Mouse (Mus musculus): ENCODE measurements around the gene Cpeb3. TPM values are rescaled to one million over a fixed set of nuclear protein-coding genes. Genes with fewer than 3 reads are reported as not detected.

The Cpeb3 gene
- polyA plus RNA-seq, 1 experiment: 3.8 TPM

GRCm38 (mm10) chr19:37115374-37115773 is 93.0 kb downstream of the Cpeb3 start:
- no peak overlapping the region for H3K27ac ChIP-seq (ENCODE audit: control insufficient read depth, insufficient read depth, low read length)
- WGBS: 90% methylated on average over 8 of the region's 8 CpGs
- no peaks in the 10 kb centered on the region for H3K36me3 ChIP-seq (ENCODE audit: control insufficient read depth, insufficient read depth, low read length)
- no peak for DNase-seq
- H3K4me1 ChIP-seq (replicated peaks; ENCODE audit: control insufficient read depth, insufficient read depth, low read length): no peaks in the 10 kb centered on the region
- no peak overlapping the region for H3K4me3 ChIP-seq (ENCODE audit: control insufficient read depth, insufficient read depth, low read length)
- TF ChIP-seq POLR2A (IDR thresholded peaks at IDR 0.05; ENCODE audit: control insufficient read depth, extremely low read depth, insufficient read depth, low read length, poor library complexity) (no peak), CTCF (IDR thresholded peaks at IDR 0.05; ENCODE audit: borderline replicate concordance, control insufficient read depth, extremely low read depth, insufficient read depth, low read length, poor library complexity) (no peak)
- no peaks in the 10 kb centered on the region for H3K27me3 ChIP-seq (ENCODE audit: control insufficient read depth, insufficient read depth, low read length)

DNA sequence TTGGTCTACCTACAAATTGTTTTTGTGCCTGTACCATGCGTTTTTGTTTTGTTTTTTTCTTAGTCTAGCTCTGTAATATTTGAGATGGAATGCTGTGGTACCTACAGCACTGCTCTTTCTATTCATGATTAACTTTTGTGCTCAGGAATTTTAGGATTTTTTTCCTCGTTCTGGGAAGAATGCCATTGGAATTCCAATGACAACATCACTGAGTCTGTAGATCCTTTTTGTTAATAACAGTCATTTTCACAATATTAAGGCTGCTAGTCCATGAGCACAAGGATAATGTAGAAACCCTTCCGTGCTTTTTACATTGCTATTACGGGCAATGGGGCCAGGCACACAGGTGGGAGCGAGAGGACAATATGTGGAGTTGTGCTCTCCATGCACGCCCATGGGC is 96.6 kb downstream of the Cpeb3 start:
- WGBS: 93% methylated on average over 6 of the region's 6 CpGs
- H3K27ac ChIP-seq (ENCODE audit: control insufficient read depth, insufficient read depth, low read length): no peak overlapping the region
- H3K4me1 ChIP-seq (replicated peaks; ENCODE audit: control insufficient read depth, insufficient read depth, low read length): no peaks in the 10 kb centered on the region
- TF ChIP-seq POLR2A (IDR thresholded peaks at IDR 0.05; ENCODE audit: control insufficient read depth, extremely low read depth, insufficient read depth, low read length, poor library complexity): no peak
- no peak for TF ChIP-seq CTCF (IDR thresholded peaks at IDR 0.05; ENCODE audit: borderline replicate concordance, control insufficient read depth, extremely low read depth, insufficient read depth, low read length, poor library complexity)
- H3K4me3 ChIP-seq (ENCODE audit: control insufficient read depth, insufficient read depth, low read length): no peak overlapping the region
- H3K27me3 ChIP-seq (ENCODE audit: control insufficient read depth, insufficient read depth, low read length): no peaks in the 10 kb centered on the region
- no peaks in the 10 kb centered on the region for H3K36me3 ChIP-seq (ENCODE audit: control insufficient read depth, insufficient read depth, low read length)
- no peak for DNase-seq

GRCm38 (mm10) chr19:37110494-37110893 is 97.9 kb downstream of the Cpeb3 start:
- no peak overlapping the region for H3K4me3 ChIP-seq (ENCODE audit: control insufficient read depth, insufficient read depth, low read length)
- H3K36me3 ChIP-seq (ENCODE audit: control insufficient read depth, insufficient read depth, low read length): no peaks in the 10 kb centered on the region
- H3K4me1 ChIP-seq (replicated peaks; ENCODE audit: control insufficient read depth, insufficient read depth, low read length): no peaks in the 10 kb centered on the region
- no peak for TF ChIP-seq CTCF (IDR thresholded peaks at IDR 0.05; ENCODE audit: borderline replicate concordance, control insufficient read depth, extremely low read depth, insufficient read depth, low read length, poor library complexity)
- no peak for TF ChIP-seq POLR2A (IDR thresholded peaks at IDR 0.05; ENCODE audit: control insufficient read depth, extremely low read depth, insufficient read depth, low read length, poor library complexity)
- 55% methylated on average over 1 of the region's 1 CpGs for WGBS
- no peaks in the 10 kb centered on the region for H3K27me3 ChIP-seq (ENCODE audit: control insufficient read depth, insufficient read depth, low read length)
- no peak for DNase-seq
- no peak overlapping the region for H3K27ac ChIP-seq (ENCODE audit: control insufficient read depth, insufficient read depth, low read length)

- no peak overlapping the region for H3K4me3 ChIP-seq (ENCODE audit: control insufficient read depth, insufficient read depth, low read length)
- H3K27me3 ChIP-seq (ENCODE audit: control insufficient read depth, insufficient read depth, low read length): no peaks in the 10 kb centered on the region
- no peak for DNase-seq
- TF ChIP-seq POLR2A (IDR thresholded peaks at IDR 0.05; ENCODE audit: control insufficient read depth, extremely low read depth, insufficient read depth, low read length, poor library complexity): no peak
- no peak overlapping the region for H3K27ac ChIP-seq (ENCODE audit: control insufficient read depth, insufficient read depth, low read length)
- H3K4me1 ChIP-seq (replicated peaks; ENCODE audit: control insufficient read depth, insufficient read depth, low read length): no peaks in the 10 kb centered on the region
- H3K36me3 ChIP-seq (ENCODE audit: control insufficient read depth, insufficient read depth, low read length): no peaks in the 10 kb centered on the region
- 86% methylated on average over 4 of the region's 4 CpGs for WGBS
These were observed 98.5 kb downstream of the Cpeb3 start for GRCm38 (mm10) chr19:37109853-37110252.

DNA sequence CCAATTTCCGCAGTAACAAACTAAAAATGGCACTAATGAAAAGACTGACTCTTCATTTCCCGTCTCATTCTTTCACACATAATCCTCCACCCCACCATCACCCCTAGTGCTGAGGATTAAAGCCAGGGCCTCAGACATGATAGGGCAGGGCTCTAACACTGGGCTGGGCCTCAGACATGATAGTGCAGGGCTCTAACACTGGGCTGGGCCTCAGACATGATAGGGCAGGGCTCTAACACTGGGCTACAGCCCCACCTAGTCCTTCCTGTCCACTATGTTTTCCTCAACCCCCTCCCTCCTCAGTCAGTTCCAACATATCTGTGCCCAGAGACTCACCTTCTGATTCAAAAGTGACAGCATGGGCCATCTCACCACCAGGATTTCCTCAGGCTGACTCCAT is 107.7 kb downstream of the Cpeb3 start:
- DNase-seq: no peak
- no peak for TF ChIP-seq CTCF (IDR thresholded peaks at IDR 0.05; ENCODE audit: borderline replicate concordance, control insufficient read depth, extremely low read depth, insufficient read depth, low read length, poor library complexity)
- no peak for TF ChIP-seq POLR2A (IDR thresholded peaks at IDR 0.05; ENCODE audit: control insufficient read depth, extremely low read depth, insufficient read depth, low read length, poor library complexity)
- 92% methylated on average over 2 of the region's 2 CpGs for WGBS
- no peaks in the 10 kb centered on the region for H3K27me3 ChIP-seq (ENCODE audit: control insufficient read depth, insufficient read depth, low read length)
- no peaks in the 10 kb centered on the region for H3K4me1 ChIP-seq (replicated peaks; ENCODE audit: control insufficient read depth, insufficient read depth, low read length)
- no peak overlapping the region for H3K27ac ChIP-seq (ENCODE audit: control insufficient read depth, insufficient read depth, low read length)
- H3K36me3 ChIP-seq (ENCODE audit: control insufficient read depth, insufficient read depth, low read length): no peaks in the 10 kb centered on the region
- H3K4me3 ChIP-seq (ENCODE audit: control insufficient read depth, insufficient read depth, low read length): no peak overlapping the region

- DNase-seq: no peak
- no peaks in the 10 kb centered on the region for H3K4me1 ChIP-seq (replicated peaks; ENCODE audit: control insufficient read depth, insufficient read depth, low read length)
- no peaks in the 10 kb centered on the region for H3K27me3 ChIP-seq (ENCODE audit: control insufficient read depth, insufficient read depth, low read length)
- no peak overlapping the region for H3K27ac ChIP-seq (ENCODE audit: control insufficient read depth, insufficient read depth, low read length)
- H3K36me3 ChIP-seq (ENCODE audit: control insufficient read depth, insufficient read depth, low read length): no peaks in the 10 kb centered on the region
- H3K4me3 ChIP-seq (ENCODE audit: control insufficient read depth, insufficient read depth, low read length): no peak overlapping the region
- no peak for TF ChIP-seq POLR2A (IDR thresholded peaks at IDR 0.05; ENCODE audit: control insufficient read depth, extremely low read depth, insufficient read depth, low read length, poor library complexity)
- TF ChIP-seq CTCF (IDR thresholded peaks at IDR 0.05; ENCODE audit: borderline replicate concordance, control insufficient read depth, extremely low read depth, insufficient read depth, low read length, poor library complexity): no peak
- WGBS: 92% methylated on average over 4 of the region's 4 CpGs
These were observed 112.6 kb downstream of the Cpeb3 start for GRCm38 (mm10) chr19:37095666-37096330.

DNA sequence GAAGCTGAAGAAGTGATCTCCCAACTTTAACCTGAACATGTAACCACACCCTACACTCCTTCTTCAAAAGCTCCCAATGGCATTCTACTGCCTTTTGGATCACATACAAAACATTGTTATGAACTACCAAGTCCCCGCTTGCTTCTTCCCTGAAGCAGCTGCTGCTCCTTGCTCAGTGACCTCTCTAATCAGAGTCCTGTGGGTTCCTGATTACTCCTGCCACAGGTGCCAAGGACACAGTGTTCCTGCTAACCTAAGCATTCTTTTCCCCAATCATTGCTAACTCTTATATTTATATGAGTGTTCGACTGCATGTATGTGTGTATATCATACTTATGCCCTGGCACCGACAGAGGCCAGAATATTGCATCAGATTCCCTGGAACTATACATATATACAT is 115.2 kb downstream of the Cpeb3 start:
- H3K4me1 ChIP-seq (replicated peaks; ENCODE audit: control insufficient read depth, insufficient read depth, low read length): no peaks in the 10 kb centered on the region
- H3K36me3 ChIP-seq (ENCODE audit: control insufficient read depth, insufficient read depth, low read length): no peaks in the 10 kb centered on the region
- H3K27me3 ChIP-seq (ENCODE audit: control insufficient read depth, insufficient read depth, low read length): no peaks in the 10 kb centered on the region
- no peak for DNase-seq
- H3K4me3 ChIP-seq (ENCODE audit: control insufficient read depth, insufficient read depth, low read length): no peak overlapping the region
- WGBS: 98% methylated on average over 3 of the region's 3 CpGs
- TF ChIP-seq CTCF (IDR thresholded peaks at IDR 0.05; ENCODE audit: borderline replicate concordance, control insufficient read depth, extremely low read depth, insufficient read depth, low read length, poor library complexity) (no peak), POLR2A (IDR thresholded peaks at IDR 0.05; ENCODE audit: control insufficient read depth, extremely low read depth, insufficient read depth, low read length, poor library complexity) (no peak)
- H3K27ac ChIP-seq (ENCODE audit: control insufficient read depth, insufficient read depth, low read length): no peak overlapping the region
